Mouse (Mus musculus): Measurements from ENCODE around the gene Rad54l.

The Rad54l gene

GRCm38 (mm10) chr4:116110695-116111094 is 12.8 kb downstream of the Rad54l start:
- H3K27me3 ChIP-seq (ENCODE audit: control insufficient read depth, insufficient read depth, low read length, poor library complexity, severe bottlenecking), result no peaks in the 10 kb centered on the region
- no peak for DNase-seq (ENCODE audit: low read depth, low spot score)
- no peaks in the 10 kb centered on the region for H3K36me3 ChIP-seq (ENCODE audit: control insufficient read depth, insufficient read depth, low read length, poor library complexity, severe bottlenecking)

GRCm38 (mm10) chr4:116105278-116105677 is 18.2 kb downstream of the Rad54l start:
- H3K36me3 ChIP-seq (ENCODE audit: control insufficient read depth, insufficient read depth, low read length, poor library complexity, severe bottlenecking), result no peaks in the 10 kb centered on the region
- no peak for DNase-seq (ENCODE audit: low read depth, low spot score)

GRCm38 (mm10) chr4:116100959-116101358 is 22.5 kb downstream of the Rad54l start:
- no peak for DNase-seq (ENCODE audit: low read depth, low spot score)
- H3K27me3 ChIP-seq (ENCODE audit: control insufficient read depth, insufficient read depth, low read length, poor library complexity, severe bottlenecking), result no peaks in the 10 kb centered on the region
- peaks cover 2% of the 10 kb centered on the region for H3K36me3 ChIP-seq (ENCODE audit: control insufficient read depth, insufficient read depth, low read length, poor library complexity, severe bottlenecking)

More at GRCm38 (mm10) chr4:116105278-116105677, 18.2 kb downstream of the Rad54l start:
- H3K27me3 ChIP-seq (ENCODE audit: control insufficient read depth, insufficient read depth, low read length, poor library complexity, severe bottlenecking), result no peaks in the 10 kb centered on the region

- DNase-seq (ENCODE audit: low read depth, low spot score), result no peak
- Histone ChIP-seq H3K36me3 (ENCODE audit: control insufficient read depth, insufficient read depth, low read length, poor library complexity, severe bottlenecking) (peaks cover 5% of the 10 kb centered on the region), H3K27me3 (ENCODE audit: control insufficient read depth, insufficient read depth, low read length, poor library complexity, severe bottlenecking) (no peaks in the 10 kb centered on the region)
Observed at GRCm38 (mm10) chr4:116097211-116097610, 26.3 kb downstream of the Rad54l start.

- H3K27me3 ChIP-seq (ENCODE audit: control insufficient read depth, insufficient read depth, low read length, poor library complexity, severe bottlenecking), result no peaks in the 10 kb centered on the region
- H3K36me3 ChIP-seq (ENCODE audit: control insufficient read depth, insufficient read depth, low read length, poor library complexity, severe bottlenecking), result peaks cover 8% of the 10 kb centered on the region
- DNase-seq (ENCODE audit: low read depth, low spot score), result no peak
Observed at GRCm38 (mm10) chr4:116096291-116096690, 27.2 kb downstream of the Rad54l start.

GRCm38 (mm10) chr4:116088510-116089249 is 34.8 kb downstream of the Rad54l start:
- DNase-seq (ENCODE audit: low read depth, low spot score), result no peak
- peaks cover 11% of the 10 kb centered on the region; the same call in 1 of the 2 replicates for H3K36me3 ChIP-seq (ENCODE audit: control insufficient read depth, insufficient read depth, low read length, poor library complexity, severe bottlenecking)
- H3K27me3 ChIP-seq (ENCODE audit: control insufficient read depth, insufficient read depth, low read length, poor library complexity, severe bottlenecking), result no peaks in the 10 kb centered on the region

- DNase-seq (ENCODE audit: low read depth, low spot score), result no peak
- Histone ChIP-seq H3K36me3 (ENCODE audit: control insufficient read depth, insufficient read depth, low read length, poor library complexity, severe bottlenecking) (peaks cover 3% of the 10 kb centered on the region; the same call in 1 of the 2 replicates), H3K27me3 (ENCODE audit: control insufficient read depth, insufficient read depth, low read length, poor library complexity, severe bottlenecking) (no peaks in the 10 kb centered on the region)
Observed at GRCm38 (mm10) chr4:116077240-116078095, 46.0 kb downstream of the Rad54l start.

- peak; percentile 23 for DNase-seq (ENCODE audit: low read depth, low spot score)
- Histone ChIP-seq H3K27me3 (ENCODE audit: control insufficient read depth, insufficient read depth, low read length, poor library complexity, severe bottlenecking) (no peaks in the 10 kb centered on the region), H3K36me3 (ENCODE audit: control insufficient read depth, insufficient read depth, low read length, poor library complexity, severe bottlenecking) (peaks cover 3% of the 10 kb centered on the region; the same call in 1 of the 2 replicates)
Observed at GRCm38 (mm10) chr4:116076369-116077231, 46.9 kb downstream of the Rad54l start.

- Histone ChIP-seq H3K27me3 (ENCODE audit: control insufficient read depth, insufficient read depth, low read length, poor library complexity, severe bottlenecking) (no peaks in the 10 kb centered on the region), H3K36me3 (ENCODE audit: control insufficient read depth, insufficient read depth, low read length, poor library complexity, severe bottlenecking) (peaks cover 3% of the 10 kb centered on the region; the same call in 1 of the 2 replicates)
- peak; percentile 78 for DNase-seq (ENCODE audit: low read depth, low spot score)
Observed at GRCm38 (mm10) chr4:116075631-116076368, 47.7 kb downstream of the Rad54l start.

- Histone ChIP-seq H3K36me3 (ENCODE audit: control insufficient read depth, insufficient read depth, low read length, poor library complexity, severe bottlenecking) (peaks cover 1% of the 10 kb centered on the region; the same call in 1 of the 2 replicates), H3K27me3 (ENCODE audit: control insufficient read depth, insufficient read depth, low read length, poor library complexity, severe bottlenecking) (no peaks in the 10 kb centered on the region)
- DNase-seq (ENCODE audit: low read depth, low spot score), result peak; percentile 97
Observed at GRCm38 (mm10) chr4:116074861-116075620, 48.4 kb downstream of the Rad54l start, which contains the start of the genes Uqcrh and Lrrc41. Gene Uqcrh (minus strand): TSS chr4:116075071. Gene Lrrc41 (plus strand): TSS chr4:116075269.

GRCm38 (mm10) chr4:116074145-116074675 is 49.3 kb downstream of the Rad54l start:
- no peaks in the 10 kb centered on the region for H3K27me3 ChIP-seq (ENCODE audit: control insufficient read depth, insufficient read depth, low read length, poor library complexity, severe bottlenecking)
- peaks cover 2% of the 10 kb centered on the region; the same call in 1 of the 2 replicates for H3K36me3 ChIP-seq (ENCODE audit: control insufficient read depth, insufficient read depth, low read length, poor library complexity, severe bottlenecking)
- DNase-seq (ENCODE audit: low read depth, low spot score), result peak; percentile 60

- Histone ChIP-seq H3K27me3 (ENCODE audit: control insufficient read depth, insufficient read depth, low read length, poor library complexity, severe bottlenecking) (no peaks in the 10 kb centered on the region), H3K36me3 (ENCODE audit: control insufficient read depth, insufficient read depth, low read length, poor library complexity, severe bottlenecking) (peaks cover 7% of the 10 kb centered on the region)
- peak; percentile 37 for DNase-seq (ENCODE audit: low read depth, low spot score)
Observed at GRCm38 (mm10) chr4:116073146-116073545, 50.3 kb downstream of the Rad54l start.

- Histone ChIP-seq H3K36me3 (ENCODE audit: control insufficient read depth, insufficient read depth, low read length, poor library complexity, severe bottlenecking) (peaks cover 11% of the 10 kb centered on the region), H3K27me3 (ENCODE audit: control insufficient read depth, insufficient read depth, low read length, poor library complexity, severe bottlenecking) (no peaks in the 10 kb centered on the region)
- no peak for DNase-seq (ENCODE audit: low read depth, low spot score)
Observed at GRCm38 (mm10) chr4:116070116-116070515, 53.4 kb downstream of the Rad54l start.
